Mouse (Mus musculus): ENCODE measurements around the gene Frmd6. TPM values are rescaled to one million over a fixed set of nuclear protein-coding genes. Genes with fewer than 3 reads are reported as not detected.

Gene Frmd6
- polyA plus RNA-seq, 1 experiment from 2014 or later = 55.6 TPM

DNA sequence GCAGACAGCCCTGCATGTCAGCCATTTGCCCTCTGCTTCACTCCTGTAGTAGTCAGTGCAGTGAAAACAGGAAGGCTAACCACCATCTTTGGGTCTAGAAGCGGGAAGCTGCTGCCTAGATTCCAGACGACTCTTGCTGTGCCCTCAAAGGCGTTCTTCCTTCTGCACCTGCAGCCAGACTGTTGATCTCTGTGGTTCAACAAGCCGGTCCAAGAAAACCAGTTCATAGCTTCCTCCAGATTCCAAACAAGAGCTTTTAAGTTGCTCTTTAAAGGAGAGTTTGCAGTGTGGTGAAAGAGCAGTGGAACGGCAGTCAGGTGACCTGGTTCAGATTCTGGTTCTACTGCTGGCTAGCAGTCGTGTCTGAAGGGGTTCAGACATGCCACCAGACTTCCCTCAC is 48.2 kb downstream of the Frmd6 start:
- H3K36me3 ChIP-seq = peaks cover 53% of the 10 kb centered on the region
- no peaks in the 10 kb centered on the region for H3K9me3 ChIP-seq (replicated peaks)
- H3K4me1 ChIP-seq = peaks cover 26% of the 10 kb centered on the region
- 88% methylated on average over 6 of the region's 6 CpGs for WGBS
- H3K27ac ChIP-seq = no peak overlapping the region
- DNase-seq (ENCODE audit: low spot score) = no peak
- H3K4me3 ChIP-seq = no peak overlapping the region
- no peaks in the 10 kb centered on the region for H3K27me3 ChIP-seq (ENCODE audit: low read depth, poor library complexity, severe bottlenecking)

DNA sequence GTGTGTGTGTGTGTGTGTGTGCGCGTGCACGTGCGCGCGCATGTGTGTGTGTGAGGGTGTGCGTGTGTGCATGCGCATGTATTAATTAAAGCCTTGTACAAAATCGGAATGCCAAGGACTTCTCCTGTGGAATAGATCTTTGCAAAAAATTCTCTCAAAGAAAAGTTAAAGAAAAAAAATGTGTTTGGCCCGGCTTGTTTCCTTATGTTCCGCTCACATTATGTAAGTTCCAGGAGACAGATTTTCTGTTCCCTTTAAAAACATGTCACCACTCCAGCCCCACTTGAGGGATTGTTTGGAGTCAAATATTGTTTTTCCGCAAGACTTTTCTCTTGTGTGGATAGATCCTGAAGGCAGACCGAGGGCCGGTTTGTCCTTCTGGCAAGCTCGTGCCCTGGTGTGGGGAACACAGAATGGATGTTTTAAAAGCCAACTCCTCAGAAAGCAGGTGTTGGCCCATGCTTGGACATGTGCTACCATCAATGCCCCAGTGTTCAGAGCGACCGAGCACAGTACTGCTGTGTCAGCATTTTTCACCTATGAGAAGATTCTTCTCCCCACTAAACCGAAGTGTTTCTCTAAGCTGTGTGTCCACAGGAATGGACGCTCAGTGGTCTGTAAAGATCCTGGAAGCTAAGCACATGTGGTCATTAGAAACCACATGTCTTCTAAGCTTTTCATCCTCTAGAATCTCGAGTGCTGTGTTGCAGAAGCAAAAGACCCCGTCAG is 51.1 kb downstream of the Frmd6 start:
- Histone ChIP-seq H3K4me3 (no peak overlapping the region), H3K27ac (no peak overlapping the region), H3K36me3 (peaks cover 70% of the 10 kb centered on the region), H3K27me3 (ENCODE audit: low read depth, poor library complexity, severe bottlenecking) (no peaks in the 10 kb centered on the region), H3K4me1 (peaks cover 2% of the 10 kb centered on the region; the same call in 1 of the 2 replicates), H3K9me3 (replicated peaks) (no peaks in the 10 kb centered on the region)
- DNase-seq (ENCODE audit: low spot score) = no peak
- 93% methylated on average over 21 of the region's 21 CpGs for WGBS

GRCm38 (mm10) chr12:70877926-70878710 is 52.8 kb downstream of the Frmd6 start:
- Histone ChIP-seq H3K4me3 (no peak overlapping the region), H3K36me3 (peaks cover 77% of the 10 kb centered on the region), H3K27me3 (ENCODE audit: low read depth, poor library complexity, severe bottlenecking) (no peaks in the 10 kb centered on the region), H3K4me1 (no peaks in the 10 kb centered on the region), H3K27ac (no peak overlapping the region), H3K9me3 (replicated peaks) (no peaks in the 10 kb centered on the region)
- no peak for DNase-seq (ENCODE audit: low spot score)
- WGBS = 92% methylated on average over 20 of the region's 20 CpGs

- 76% methylated on average over 9 of the region's 9 CpGs for WGBS
- Histone ChIP-seq H3K4me3 (no peak overlapping the region), H3K36me3 (peaks cover 87% of the 10 kb centered on the region), H3K27me3 (ENCODE audit: low read depth, poor library complexity, severe bottlenecking) (no peaks in the 10 kb centered on the region), H3K4me1 (no peaks in the 10 kb centered on the region), H3K9me3 (replicated peaks) (no peaks in the 10 kb centered on the region), H3K27ac (no peak overlapping the region)
- no peak for DNase-seq (ENCODE audit: low spot score)
Measured at GRCm38 (mm10) chr12:70880396-70880975, 55.2 kb downstream of the Frmd6 start.

DNA sequence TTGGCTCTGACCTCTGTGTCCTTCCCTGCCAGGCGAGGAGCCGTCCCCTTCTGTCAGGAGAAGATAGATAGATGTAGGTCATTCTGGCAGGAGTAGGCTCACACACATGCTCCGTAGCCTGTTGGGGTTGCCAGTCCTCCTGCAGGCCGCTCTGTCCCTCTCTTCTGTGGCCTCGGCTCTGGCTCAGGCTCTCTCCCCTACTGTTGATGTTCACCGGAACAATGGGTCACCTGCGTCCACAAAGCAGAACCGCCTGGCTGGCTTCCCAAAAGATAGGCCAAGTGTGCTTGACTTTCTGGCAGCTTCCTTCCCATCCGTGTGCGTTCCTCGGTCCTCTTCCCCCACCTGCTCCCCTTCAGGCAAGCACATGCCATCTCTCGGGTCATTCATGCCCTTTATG is 56.0 kb downstream of the Frmd6 start:
- H3K27me3 ChIP-seq (ENCODE audit: low read depth, poor library complexity, severe bottlenecking) = no peaks in the 10 kb centered on the region
- no peak overlapping the region for H3K27ac ChIP-seq
- H3K36me3 ChIP-seq = peaks cover 90% of the 10 kb centered on the region
- H3K9me3 ChIP-seq (replicated peaks) = no peaks in the 10 kb centered on the region
- WGBS = 85% methylated on average over 12 of the region's 12 CpGs
- H3K4me3 ChIP-seq = no peak overlapping the region
- no peak for DNase-seq (ENCODE audit: low spot score)
- no peaks in the 10 kb centered on the region for H3K4me1 ChIP-seq

GRCm38 (mm10) chr12:70881854-70882253 is 56.5 kb downstream of the Frmd6 start:
- Histone ChIP-seq H3K9me3 (replicated peaks) (no peaks in the 10 kb centered on the region), H3K4me1 (no peaks in the 10 kb centered on the region), H3K4me3 (no peak overlapping the region), H3K36me3 (peaks cover 91% of the 10 kb centered on the region), H3K27me3 (ENCODE audit: low read depth, poor library complexity, severe bottlenecking) (no peaks in the 10 kb centered on the region), H3K27ac (no peak overlapping the region)
- 94% methylated on average over 4 of the region's 4 CpGs for WGBS
- no peak for DNase-seq (ENCODE audit: low spot score)

DNA sequence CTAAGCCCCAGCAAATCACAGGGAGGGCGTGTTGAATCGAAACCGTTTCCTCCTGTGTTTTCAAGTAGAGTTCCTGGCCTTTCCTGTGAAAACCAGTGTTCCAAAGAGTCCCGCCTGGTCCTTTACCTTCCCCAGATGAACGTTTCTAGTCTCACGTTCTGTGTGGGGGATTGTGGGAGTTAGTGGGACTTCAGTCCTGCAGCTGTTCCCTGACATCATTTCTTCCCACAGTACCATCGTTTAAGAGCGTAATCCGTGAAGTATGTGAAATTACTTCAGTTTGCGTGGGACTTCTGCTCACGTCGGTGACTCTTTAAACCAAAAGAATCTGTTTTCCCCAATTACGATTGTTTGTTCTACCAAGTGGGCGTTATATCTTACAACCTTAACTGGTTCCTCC is 57.8 kb downstream of the Frmd6 start:
- DNase-seq (ENCODE audit: low spot score) = no peak
- no peak overlapping the region for H3K27ac ChIP-seq
- no peak overlapping the region for H3K4me3 ChIP-seq
- no peaks in the 10 kb centered on the region for H3K27me3 ChIP-seq (ENCODE audit: low read depth, poor library complexity, severe bottlenecking)
- no peaks in the 10 kb centered on the region for H3K9me3 ChIP-seq (replicated peaks)
- peaks cover 94% of the 10 kb centered on the region for H3K36me3 ChIP-seq
- no peaks in the 10 kb centered on the region for H3K4me1 ChIP-seq
- 95% methylated on average over 14 of the region's 14 CpGs for WGBS

DNA sequence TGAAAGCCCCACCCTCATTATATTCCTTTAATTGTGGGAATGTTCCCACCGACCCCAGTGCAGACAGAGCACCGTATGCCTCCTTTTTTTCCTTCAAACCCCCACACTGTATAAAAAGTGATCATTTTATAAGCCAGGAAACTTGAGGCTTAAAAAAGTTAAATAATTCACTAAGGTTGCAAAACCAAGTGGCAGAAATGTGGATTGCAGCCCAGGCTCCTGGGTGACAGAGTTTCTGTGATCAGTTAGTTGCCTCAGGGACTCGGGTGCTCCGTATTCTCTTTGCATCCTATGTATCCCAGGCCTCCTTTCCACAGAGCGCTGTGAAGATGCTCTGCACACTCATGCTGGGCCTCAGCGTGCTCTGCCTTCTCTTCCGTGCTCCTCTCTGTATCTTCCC is 58.8 kb downstream of the Frmd6 start:
- WGBS = 94% methylated on average over 7 of the region's 7 CpGs
- DNase-seq (ENCODE audit: low spot score) = no peak

DNA sequence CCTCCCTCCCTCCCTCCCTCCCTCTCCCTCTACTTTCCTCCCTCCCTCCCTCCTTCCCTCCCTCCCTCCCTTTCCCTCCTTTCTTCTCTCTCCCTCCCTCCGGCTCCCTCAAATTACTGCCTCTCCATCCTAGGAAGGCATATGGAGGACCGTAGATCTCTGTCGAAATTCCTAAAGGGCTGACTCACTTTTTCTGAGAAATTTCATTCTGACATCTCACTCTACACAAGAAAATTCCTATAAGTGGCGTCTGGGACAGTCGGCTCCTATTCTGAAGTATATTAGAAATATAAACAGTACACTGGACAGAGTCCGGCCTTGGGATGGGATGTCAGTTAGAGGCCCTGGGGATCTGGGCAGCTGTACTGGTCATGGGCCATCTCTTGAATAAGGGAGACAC is 59.7 kb downstream of the Frmd6 start:
- DNase-seq (ENCODE audit: low spot score) = no peak
- Histone ChIP-seq H3K27ac (no peak overlapping the region), H3K36me3 (peaks cover 94% of the 10 kb centered on the region), H3K4me3 (no peak overlapping the region), H3K27me3 (ENCODE audit: low read depth, poor library complexity, severe bottlenecking) (no peaks in the 10 kb centered on the region), H3K4me1 (no peaks in the 10 kb centered on the region), H3K9me3 (replicated peaks) (no peaks in the 10 kb centered on the region)
- 85% methylated on average over 6 of the region's 6 CpGs for WGBS

More for the DNA sequence above, 58.8 kb downstream of the Frmd6 start:
- H3K4me1 ChIP-seq = no peaks in the 10 kb centered on the region
- H3K27ac ChIP-seq = no peak overlapping the region
- no peaks in the 10 kb centered on the region for H3K27me3 ChIP-seq (ENCODE audit: low read depth, poor library complexity, severe bottlenecking)
- no peak overlapping the region for H3K4me3 ChIP-seq
- no peaks in the 10 kb centered on the region for H3K9me3 ChIP-seq (replicated peaks)
- H3K36me3 ChIP-seq = peaks cover 94% of the 10 kb centered on the region

DNA sequence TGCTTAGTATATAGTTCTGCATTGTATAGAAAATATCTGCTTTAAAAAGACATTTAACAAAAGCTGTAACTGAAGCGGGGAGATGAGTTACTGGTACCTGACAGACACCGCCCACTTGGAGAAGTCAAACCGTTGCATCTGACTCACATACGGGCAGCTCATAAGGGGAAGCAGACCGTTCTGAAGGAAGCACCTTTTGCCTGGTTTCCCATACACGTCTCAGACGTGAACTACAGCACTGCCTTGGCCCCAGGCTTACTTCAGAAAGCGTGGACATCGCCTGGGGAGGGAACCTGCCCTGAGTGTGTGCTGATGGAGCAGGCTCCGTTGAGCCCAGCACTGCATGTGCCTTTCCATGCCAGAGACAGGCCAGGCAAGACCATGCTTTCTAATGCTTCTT is 60.3 kb downstream of the Frmd6 start:
- 84% methylated on average over 10 of the region's 10 CpGs for WGBS
- no peak for DNase-seq (ENCODE audit: low spot score)
- H3K4me3 ChIP-seq = no peak overlapping the region
- no peaks in the 10 kb centered on the region for H3K9me3 ChIP-seq (replicated peaks)
- no peak overlapping the region for H3K27ac ChIP-seq
- H3K27me3 ChIP-seq (ENCODE audit: low read depth, poor library complexity, severe bottlenecking) = no peaks in the 10 kb centered on the region
- H3K4me1 ChIP-seq = no peaks in the 10 kb centered on the region
- H3K36me3 ChIP-seq = peaks cover 94% of the 10 kb centered on the region

- H3K27ac ChIP-seq = no peak overlapping the region
- WGBS = 88% methylated on average over 5 of the region's 5 CpGs
- no peaks in the 10 kb centered on the region for H3K4me1 ChIP-seq
- DNase-seq (ENCODE audit: low spot score) = no peak
- no peaks in the 10 kb centered on the region for H3K27me3 ChIP-seq (ENCODE audit: low read depth, poor library complexity, severe bottlenecking)
- H3K36me3 ChIP-seq = peaks cover 97% of the 10 kb centered on the region
- no peak overlapping the region for H3K4me3 ChIP-seq
- no peaks in the 10 kb centered on the region for H3K9me3 ChIP-seq (replicated peaks)
Measured at GRCm38 (mm10) chr12:70890405-70890804, 65.1 kb downstream of the Frmd6 start.

- no peaks in the 10 kb centered on the region for H3K9me3 ChIP-seq (replicated peaks)
- peaks cover 97% of the 10 kb centered on the region for H3K36me3 ChIP-seq
- no peaks in the 10 kb centered on the region for H3K27me3 ChIP-seq (ENCODE audit: low read depth, poor library complexity, severe bottlenecking)
- H3K4me3 ChIP-seq = no peak overlapping the region
- no peaks in the 10 kb centered on the region for H3K4me1 ChIP-seq
- H3K27ac ChIP-seq = no peak overlapping the region
- WGBS = 91% methylated on average over 8 of the region's 8 CpGs
- DNase-seq (ENCODE audit: low spot score) = no peak
Measured at GRCm38 (mm10) chr12:70890874-70891470, 65.7 kb downstream of the Frmd6 start.

- Histone ChIP-seq H3K27ac (no peak overlapping the region), H3K36me3 (peaks cover 97% of the 10 kb centered on the region), H3K4me1 (no peaks in the 10 kb centered on the region), H3K27me3 (ENCODE audit: low read depth, poor library complexity, severe bottlenecking) (no peaks in the 10 kb centered on the region), H3K9me3 (replicated peaks) (no peaks in the 10 kb centered on the region), H3K4me3 (no peak overlapping the region)
- DNase-seq (ENCODE audit: low spot score) = no peak
- WGBS = 92% methylated on average over 7 of the region's 7 CpGs
Measured at GRCm38 (mm10) chr12:70895275-70895674, 70.0 kb downstream of the Frmd6 start.
